ENCODE assay signal across 21 mouse cellular contexts in the genomic region with DNA sequence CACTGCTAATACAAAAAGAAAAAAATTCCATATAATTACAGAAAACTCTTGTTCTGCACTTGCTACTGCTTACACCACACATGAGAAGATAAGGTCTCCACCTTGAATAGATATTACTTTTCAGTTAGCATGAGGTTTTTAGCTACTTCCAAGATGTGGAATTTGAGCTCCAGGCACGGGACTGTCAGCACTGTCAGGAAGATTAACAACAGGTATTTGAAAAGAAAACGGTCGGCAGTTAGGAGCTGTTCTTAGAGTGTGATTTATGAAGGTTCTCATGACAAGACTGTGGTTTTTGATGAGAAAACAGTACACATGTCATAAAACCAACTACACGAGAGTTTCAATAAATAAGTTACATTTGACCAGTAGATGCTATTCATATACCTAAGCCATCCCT.
DNase-seq lines count a peak whose midpoint lies in the region.
"Had no signal": no experiment of that assay in that cellular context is flagged by ENCODE, and none has a peak within 500 bp of the region (broad histone marks: within the 10 kb centered on the region; RNA-seq: fewer than 3 reads in every experiment).

No protein-coding gene starts in this region.

- H3K4me3 ChIP-seq in heart, embryonic 10.5 days = no peak overlapping the region
- H3K4me3 ChIP-seq: forebrain, embryonic 10.5 days; forebrain, embryonic 13.5 days; heart, adult 2 months; hindbrain, embryonic 12.5 days; hindbrain, embryonic 15.5 days had no signal

- H3K27me3 ChIP-seq in heart, embryonic 10.5 days (ENCODE audit: insufficient read depth, poor library complexity, severe bottlenecking) = no peaks in the 10 kb centered on the region
- H3K27me3 ChIP-seq: CH12.LX; forebrain, embryonic 13.5 days; hindbrain, embryonic 12.5 days; hindbrain, embryonic 15.5 days had no signal

- H3K4me1 ChIP-seq in heart, embryonic 10.5 days = no peaks in the 10 kb centered on the region
- H3K4me1 ChIP-seq: forebrain, embryonic 10.5 days; forebrain, embryonic 13.5 days; hindbrain, embryonic 12.5 days; hindbrain, embryonic 15.5 days had no signal

- 62% methylated on average over 4 of the region's 4 CpGs for WGBS in heart, embryonic 10.5 days

- H3K9me3 ChIP-seq in heart, embryonic 10.5 days = no peaks in the 10 kb centered on the region
- H3K9me3 ChIP-seq: forebrain, embryonic 10.5 days; forebrain, embryonic 13.5 days; hindbrain, embryonic 12.5 days; hindbrain, embryonic 15.5 days had no signal

- H3K27ac ChIP-seq in heart, embryonic 10.5 days = no peak overlapping the region
- H3K27ac ChIP-seq: forebrain, embryonic 10.5 days; forebrain, embryonic 13.5 days; heart, adult 2 months; hindbrain, embryonic 12.5 days; hindbrain, embryonic 15.5 days had no signal

- peak; percentile 60 for DNase-seq in heart, adult 11 months
- no peak for DNase-seq in heart, embryonic 10.5 days (ENCODE audit: low spot score)
- peak; percentile 33 for DNase-seq in embryo, embryonic 10.5 days (ENCODE audit: low spot score)
- DNase-seq in embryo, embryonic 11.5 days (ENCODE audit: low read depth, low spot score) = peak; percentile 7
- no peak for DNase-seq in right cerebral cortex, postnatal 10 days (ENCODE audit: low spot score in 2 of 2)
- DNase-seq in frontal cortex, postnatal 14 days (ENCODE audit: low spot score in 2 of 2) = no peak
- DNase-seq: adrenal gland, adult 2 months; adrenal gland, postnatal 14 days; B cell, adult 2 months; cerebellum, adult 11 months; cerebellum, adult 2 months; cerebellum, adult 9-11 months; cerebellum, postnatal 25 days; gastrocnemius, postnatal 25 days; heart, adult 2 months had no signal

- no peaks in the 10 kb centered on the region for H3K36me3 ChIP-seq in heart, embryonic 10.5 days
- H3K36me3 ChIP-seq: forebrain, embryonic 10.5 days; G1E; hindbrain, embryonic 12.5 days; hindbrain, embryonic 15.5 days had no signal

Comparison
In these comparisons a context has a peak if more than half of its experiments do, and no peak if none do; other contexts are left out.
1. DNase-seq: peak in heart, adult 11 months (single experiment), embryo, embryonic 10.5 days (single experiment) and embryo, embryonic 11.5 days (single experiment); none in heart, embryonic 10.5 days (single experiment), right cerebral cortex, postnatal 10 days (0 of 2) and frontal cortex, postnatal 14 days (0 of 2).